Mouse (Mus musculus): ENCODE results near the gene Sp7. TPM values are rescaled to one million over a fixed set of nuclear protein-coding genes. Genes with fewer than 3 reads are reported as not detected.

Sp7 gene
- polyA plus RNA-seq, 1 experiment from 2014 or later: 0.46 TPM

DNA sequence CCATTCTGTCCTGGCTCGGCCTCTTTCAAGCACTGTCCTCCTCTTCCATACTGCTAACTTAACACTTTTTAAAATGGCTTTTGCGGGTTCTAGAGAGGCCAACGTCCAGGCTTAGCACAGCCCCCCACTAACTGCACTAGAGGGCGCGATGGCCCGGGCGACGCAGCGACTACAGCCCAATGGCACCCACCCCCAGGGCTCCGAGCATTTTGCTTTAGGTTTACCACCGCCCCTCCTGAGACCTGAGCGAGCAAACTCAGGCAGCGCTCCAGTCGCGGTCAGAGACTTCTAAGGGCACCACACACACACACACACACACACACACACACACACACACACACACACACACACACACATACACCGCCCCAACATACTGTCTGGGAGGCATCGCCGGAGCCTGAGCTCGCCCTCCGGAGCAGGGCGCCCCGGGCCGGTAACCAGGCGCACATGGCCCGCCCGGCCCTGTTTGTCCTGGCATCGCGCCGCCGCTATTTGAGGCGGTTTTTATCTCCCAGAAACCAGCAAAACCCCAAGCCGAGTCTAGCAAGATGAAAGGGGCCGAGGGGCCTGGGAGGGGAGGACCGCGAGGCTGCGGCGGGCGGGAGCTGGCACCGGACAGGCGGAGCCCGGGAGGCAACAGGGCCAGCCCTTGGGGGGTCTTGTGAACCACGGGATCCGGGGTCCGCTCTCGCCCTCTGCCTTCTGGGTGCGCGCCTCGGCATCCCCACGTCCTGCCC is 11.7 kb downstream of the Sp7 start:
- H3K9ac ChIP-seq (ENCODE audit: low read depth, low read length): peak overlapping the region; percentile 70
- H3K4me3 ChIP-seq (ENCODE audit: low read length): peak overlapping the region; percentile 52
- under 1% methylated on average over 46 of the region's 49 CpGs for WGBS
- ATAC-seq: peak; percentile 50
- H3K27ac ChIP-seq (ENCODE audit: low read depth, low read length): peak overlapping the region; percentile 73
- no peaks in the 10 kb centered on the region for H3K9me3 ChIP-seq (ENCODE audit: control insufficient read depth, low read length)
- H3K4me2 ChIP-seq (ENCODE audit: low read length): peak overlapping the region; percentile 99
- H3K4me1 ChIP-seq (ENCODE audit: control insufficient read depth, insufficient read depth, low read depth, low read length): peaks cover 24% of the 10 kb centered on the region
- no peaks in the 10 kb centered on the region for H3K36me3 ChIP-seq (ENCODE audit: control insufficient read depth, insufficient read depth, low read length)
- peaks cover 27% of the 10 kb centered on the region for H3K27me3 ChIP-seq (replicated peaks; ENCODE audit: control insufficient read depth, insufficient read depth, low read length)

GRCm38 (mm10) chr15:102353986-102354385 is 13.0 kb downstream of the Sp7 start:
- no peak overlapping the region for H3K4me2 ChIP-seq (ENCODE audit: low read length)
- H3K36me3 ChIP-seq (ENCODE audit: control insufficient read depth, insufficient read depth, low read length): no peaks in the 10 kb centered on the region
- H3K9me3 ChIP-seq (ENCODE audit: control insufficient read depth, low read length): no peaks in the 10 kb centered on the region
- H3K9ac ChIP-seq (ENCODE audit: low read depth, low read length): no peak overlapping the region
- H3K27me3 ChIP-seq (replicated peaks; ENCODE audit: control insufficient read depth, insufficient read depth, low read length): peaks cover 27% of the 10 kb centered on the region
- WGBS: 87% methylated on average over 2 of the region's 2 CpGs
- H3K4me1 ChIP-seq (ENCODE audit: control insufficient read depth, insufficient read depth, low read depth, low read length): peaks cover 29% of the 10 kb centered on the region
- ATAC-seq: no peak
- no peak overlapping the region for H3K27ac ChIP-seq (ENCODE audit: low read depth, low read length)
- H3K4me3 ChIP-seq (ENCODE audit: low read length): no peak overlapping the region

GRCm38 (mm10) chr15:102352177-102352576 is 14.8 kb downstream of the Sp7 start:
- ATAC-seq: no peak
- Histone ChIP-seq H3K27me3 (replicated peaks; ENCODE audit: control insufficient read depth, insufficient read depth, low read length) (peaks cover 13% of the 10 kb centered on the region), H3K9me3 (ENCODE audit: control insufficient read depth, low read length) (no peaks in the 10 kb centered on the region), H3K27ac (ENCODE audit: low read depth, low read length) (no peak overlapping the region), H3K4me3 (ENCODE audit: low read length) (no peak overlapping the region), H3K9ac (ENCODE audit: low read depth, low read length) (no peak overlapping the region), H3K4me1 (ENCODE audit: control insufficient read depth, insufficient read depth, low read depth, low read length) (peaks cover 19% of the 10 kb centered on the region), H3K36me3 (ENCODE audit: control insufficient read depth, insufficient read depth, low read length) (no peaks in the 10 kb centered on the region), H3K4me2 (ENCODE audit: low read length) (no peak overlapping the region)
- 65% methylated on average over 2 of the region's 2 CpGs for WGBS

DNA sequence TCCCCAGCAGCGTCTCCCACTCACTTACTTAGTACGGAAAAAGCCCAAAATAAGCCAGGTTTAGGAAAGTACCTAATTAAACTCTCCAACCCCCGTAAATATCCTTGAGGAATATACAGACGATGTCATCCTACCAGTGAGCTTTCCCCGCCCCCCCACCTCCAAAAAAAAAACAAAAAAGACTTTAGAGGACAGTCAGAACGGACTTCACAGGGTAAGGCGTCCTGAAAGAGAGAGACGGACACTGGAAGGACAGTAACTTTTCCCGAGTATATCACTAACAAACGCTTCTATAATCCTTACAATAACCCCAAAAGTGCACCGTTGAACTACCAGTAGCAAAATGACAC is 16.1 kb downstream of the Sp7 start:
- ATAC-seq: peak; percentile 38; the same call in 1 of the 2 replicates
- H3K9me3 ChIP-seq (ENCODE audit: control insufficient read depth, low read length): no peaks in the 10 kb centered on the region
- WGBS: 11% methylated on average over 11 of the region's 11 CpGs
- H3K36me3 ChIP-seq (ENCODE audit: control insufficient read depth, insufficient read depth, low read length): no peaks in the 10 kb centered on the region
- 0 out of 2 replicates have a peak, but pooled peaks cover 1% of the 10 kb centered on the region for H3K27me3 ChIP-seq (replicated peaks; ENCODE audit: control insufficient read depth, insufficient read depth, low read length)
- H3K4me2 ChIP-seq (ENCODE audit: low read length): peak overlapping the region; percentile 96
- H3K4me1 ChIP-seq (ENCODE audit: control insufficient read depth, insufficient read depth, low read depth, low read length): peaks cover 16% of the 10 kb centered on the region
- H3K4me3 ChIP-seq (ENCODE audit: low read length): peak overlapping the region; percentile 86
- peak overlapping the region; percentile 63; the same call in 1 of the 2 replicates for H3K27ac ChIP-seq (ENCODE audit: low read depth, low read length)
- peak overlapping the region; percentile 58 for H3K9ac ChIP-seq (ENCODE audit: low read depth, low read length)

GRCm38 (mm10) chr15:102350138-102350941 is 16.6 kb downstream of the Sp7 start, which contains the start of gene Aaas:
Gene Aaas, minus strand, starts transcription at chr15:102350771.
- H3K4me1 ChIP-seq (ENCODE audit: control insufficient read depth, insufficient read depth, low read depth, low read length): peaks cover 11% of the 10 kb centered on the region
- no peaks in the 10 kb centered on the region for H3K9me3 ChIP-seq (ENCODE audit: control insufficient read depth, low read length)
- peak within 1 kb of the TSS; percentile 86 for H3K4me3 ChIP-seq (ENCODE audit: low read length)
- H3K36me3 ChIP-seq (ENCODE audit: control insufficient read depth, insufficient read depth, low read length): no peaks in the 10 kb centered on the region; the same call in 1 of the 2 replicates
- no peaks in the 10 kb centered on the region for H3K27me3 ChIP-seq (replicated peaks; ENCODE audit: control insufficient read depth, insufficient read depth, low read length)
- under 1% methylated on average over 56 of the region's 56 CpGs for WGBS
- peak; percentile 90 for ATAC-seq
- peak within 1 kb of the TSS; percentile 96 for H3K4me2 ChIP-seq (ENCODE audit: low read length)
- H3K27ac ChIP-seq (ENCODE audit: low read depth, low read length): peak within 1 kb of the TSS; percentile 72
- H3K9ac ChIP-seq (ENCODE audit: low read depth, low read length): peak within 1 kb of the TSS; percentile 82

- H3K36me3 ChIP-seq (ENCODE audit: control insufficient read depth, insufficient read depth, low read length): no peaks in the 10 kb centered on the region; the same call in 1 of the 2 replicates
- H3K27me3 ChIP-seq (replicated peaks; ENCODE audit: control insufficient read depth, insufficient read depth, low read length): no peaks in the 10 kb centered on the region
- peaks cover 6% of the 10 kb centered on the region for H3K4me1 ChIP-seq (ENCODE audit: control insufficient read depth, insufficient read depth, low read depth, low read length)
- H3K9ac ChIP-seq (ENCODE audit: low read depth, low read length): no peak overlapping the region
- H3K9me3 ChIP-seq (ENCODE audit: control insufficient read depth, low read length): no peaks in the 10 kb centered on the region
- H3K27ac ChIP-seq (ENCODE audit: low read depth, low read length): no peak overlapping the region
- ATAC-seq: no peak
- no peak overlapping the region for H3K4me2 ChIP-seq (ENCODE audit: low read length)
- WGBS: 81% methylated on average over 4 of the region's 4 CpGs
- H3K4me3 ChIP-seq (ENCODE audit: low read length): no peak overlapping the region
These were observed 20.5 kb downstream of the Sp7 start for GRCm38 (mm10) chr15:102346444-102346843.

DNA sequence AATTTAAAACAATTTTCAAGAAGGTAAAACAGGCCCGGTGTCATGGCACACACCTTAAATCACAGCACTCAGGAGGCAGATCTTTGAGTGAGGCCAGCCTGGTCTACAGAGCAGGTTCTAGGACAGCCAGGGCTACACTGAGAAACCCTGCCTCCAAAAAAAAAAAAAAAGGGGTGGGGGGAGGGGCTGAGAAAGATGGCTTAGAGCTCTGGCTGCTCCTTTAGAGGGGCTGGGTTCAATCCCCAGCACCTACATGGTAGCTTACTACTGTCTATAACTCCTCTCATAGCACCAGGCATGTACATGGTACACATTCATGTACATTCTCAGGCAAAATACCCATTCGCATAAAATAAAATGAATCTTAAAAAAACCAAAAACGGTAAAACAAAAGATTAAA is 22.5 kb downstream of the Sp7 start:
- 95% methylated on average over 3 of the region's 3 CpGs for WGBS
- H3K4me3 ChIP-seq (ENCODE audit: low read length): no peak overlapping the region
- no peak overlapping the region for H3K4me2 ChIP-seq (ENCODE audit: low read length)
- no peak for ATAC-seq
- H3K27me3 ChIP-seq (replicated peaks; ENCODE audit: control insufficient read depth, insufficient read depth, low read length): no peaks in the 10 kb centered on the region
- no peaks in the 10 kb centered on the region for H3K9me3 ChIP-seq (ENCODE audit: control insufficient read depth, low read length)
- no peak overlapping the region for H3K9ac ChIP-seq (ENCODE audit: low read depth, low read length)
- H3K36me3 ChIP-seq (ENCODE audit: control insufficient read depth, insufficient read depth, low read length): no peaks in the 10 kb centered on the region; the same call in 1 of the 2 replicates
- H3K27ac ChIP-seq (ENCODE audit: low read depth, low read length): no peak overlapping the region
- H3K4me1 ChIP-seq (ENCODE audit: control insufficient read depth, insufficient read depth, low read depth, low read length): no peaks in the 10 kb centered on the region

DNA sequence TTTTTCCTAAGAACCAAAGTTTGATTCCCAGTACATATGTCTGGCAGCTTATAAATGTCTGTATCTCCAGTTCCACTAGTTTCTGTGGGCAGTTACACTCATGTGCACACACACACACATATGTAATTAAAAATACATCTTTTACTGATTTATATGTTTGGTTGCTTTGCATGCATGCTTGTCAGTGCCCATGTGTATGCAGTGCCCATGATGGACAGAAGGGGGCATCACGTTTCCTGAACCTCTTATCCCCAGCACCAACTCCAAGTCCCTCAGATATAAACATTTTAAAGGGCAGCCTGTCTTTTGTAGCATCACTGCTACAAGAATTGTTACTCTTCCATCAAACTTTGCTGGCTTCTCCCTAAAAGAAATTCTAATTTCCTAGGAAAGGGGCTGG is 25.4 kb downstream of the Sp7 start:
- Histone ChIP-seq H3K9ac (ENCODE audit: low read depth, low read length) (no peak overlapping the region), H3K36me3 (ENCODE audit: control insufficient read depth, insufficient read depth, low read length) (peaks cover 13% of the 10 kb centered on the region; the same call in 1 of the 2 replicates), H3K4me1 (ENCODE audit: control insufficient read depth, insufficient read depth, low read depth, low read length) (no peaks in the 10 kb centered on the region), H3K27me3 (replicated peaks; ENCODE audit: control insufficient read depth, insufficient read depth, low read length) (no peaks in the 10 kb centered on the region), H3K4me3 (ENCODE audit: low read length) (no peak overlapping the region), H3K27ac (ENCODE audit: low read depth, low read length) (no peak overlapping the region), H3K9me3 (ENCODE audit: control insufficient read depth, low read length) (no peaks in the 10 kb centered on the region), H3K4me2 (ENCODE audit: low read length) (no peak overlapping the region)
- 0% methylated on average over 1 of the region's 1 CpGs for WGBS
- ATAC-seq: no peak

DNA sequence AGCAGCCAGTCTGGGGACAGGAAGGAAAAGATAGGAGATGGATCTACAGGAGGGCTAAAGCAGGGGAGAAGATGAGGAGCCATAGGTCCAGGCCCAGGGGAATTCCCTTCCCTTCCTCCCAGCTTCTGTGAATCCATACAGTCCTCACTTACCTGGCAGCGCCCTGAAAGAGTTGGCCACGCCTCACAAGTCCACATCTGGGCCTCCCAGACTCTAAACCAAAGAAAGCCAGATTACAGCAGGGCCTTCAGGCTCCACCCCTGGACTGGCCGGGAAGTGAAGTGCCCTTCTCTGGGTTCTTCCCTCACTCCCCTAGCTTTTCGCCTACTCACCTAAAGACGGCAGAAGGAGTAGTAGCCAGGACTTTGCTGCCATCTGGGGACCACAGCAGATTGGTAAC is 27.4 kb downstream of the Sp7 start:
- H3K27me3 ChIP-seq (replicated peaks; ENCODE audit: control insufficient read depth, insufficient read depth, low read length): no peaks in the 10 kb centered on the region
- H3K9me3 ChIP-seq (ENCODE audit: control insufficient read depth, low read length): no peaks in the 10 kb centered on the region
- H3K36me3 ChIP-seq (ENCODE audit: control insufficient read depth, insufficient read depth, low read length): peaks cover 21% of the 10 kb centered on the region; the same call in 1 of the 2 replicates

More for the DNA sequence above, 27.4 kb downstream of the Sp7 start:
- no peak for ATAC-seq
- Histone ChIP-seq H3K9ac (ENCODE audit: low read depth, low read length) (no peak overlapping the region), H3K27ac (ENCODE audit: low read depth, low read length) (no peak overlapping the region), H3K4me2 (ENCODE audit: low read length) (no peak overlapping the region), H3K4me3 (ENCODE audit: low read length) (no peak overlapping the region), H3K4me1 (ENCODE audit: control insufficient read depth, insufficient read depth, low read depth, low read length) (no peaks in the 10 kb centered on the region)
- 74% methylated on average over 5 of the region's 5 CpGs for WGBS

Data from hindbrain, embryonic 16.5 days (tissue).